Mouse (Mus musculus): ENCODE results near the gene Cdc34.

DNA sequence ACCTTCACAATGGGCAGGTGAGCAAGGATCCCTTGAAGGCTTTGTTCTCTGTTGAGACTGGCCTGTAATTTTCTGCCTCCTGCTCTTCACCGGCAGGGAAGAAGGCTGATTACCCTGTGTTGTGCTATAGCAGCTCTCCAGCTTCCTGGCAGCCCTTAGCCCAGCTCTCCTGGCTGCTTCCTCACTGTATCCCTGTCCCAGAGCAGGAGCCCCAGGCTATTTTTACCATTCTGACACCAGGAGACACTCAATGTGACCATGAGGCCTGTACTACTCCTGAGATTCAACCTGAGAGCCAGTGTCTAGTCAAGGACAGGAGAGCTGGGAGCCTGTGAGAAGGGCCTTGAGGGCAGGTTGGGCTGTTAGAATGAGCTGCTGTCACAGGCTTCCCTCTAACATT lies 4.7 kb downstream of the Cdc34 start:
- TF ChIP-seq POLR2A (IDR thresholded peaks at IDR 0.05; ENCODE audit: borderline replicate concordance, low read depth, low read length) (no peak), CTCF (IDR thresholded peaks at IDR 0.05; ENCODE audit: low read depth, low read length) (no peak)

Data from bone marrow macrophage, adult 2 months (primary cell).